Mouse (Mus musculus) CH12.LX (cell line): ENCODE results near the gene Cfap300. TPM values are rescaled to one million over a fixed set of nuclear protein-coding genes. Genes with fewer than 3 reads are reported as not detected.

Experiments used
- DNase-seq: peaks from one replicate; pipeline ENCODE4 v3.0.0-alpha.2; 2013; ENCODE audit errors: extremely low read depth
- H3K27ac ChIP-seq: 2 replicates; pipeline ENCODE4 v1.5.1; 2012; ENCODE audit warnings: low read depth, mild to moderate bottlenecking, control low read depth, moderate library complexity; ENCODE audit not compliant: insufficient read depth
- H3K27me3 ChIP-seq: replicated peaks from 2 replicates; pipeline ENCODE3; 2012; ENCODE audit warnings: inconsistent platforms
- H3K36me3 ChIP-seq, 2 experiments: replicated peaks in 1 of 2; 2 replicates each; pipeline versions ENCODE3 to v1.6.1; 2012; ENCODE audit warnings: inconsistent platforms in 1 of 2, low read length in 1 of 2, mild to moderate bottlenecking in 1 of 2, mixed read lengths in 1 of 2, moderate library complexity in 1 of 2; ENCODE audit not compliant: control insufficient read depth in 1 of 2, insufficient read depth in 1 of 2
- H3K4me1 ChIP-seq, 2 experiments: 2 replicates each; pipeline ENCODE4 v1.6.1; 2012; ENCODE audit warnings: inconsistent platforms in 1 of 2, moderate library complexity in 1 of 2; ENCODE audit not compliant: insufficient read depth in 2 of 2, control insufficient read depth in 1 of 2
- H3K4me2 ChIP-seq: 2 replicates; pipeline ENCODE4 v1.6.1; 2012; ENCODE audit warnings: low read depth, mild to moderate bottlenecking, control low read depth; ENCODE audit not compliant: poor library complexity, insufficient read depth, severe bottlenecking
- H3K4me3 ChIP-seq, 3 experiments: fragments of 150-350 bp in 1 of 3; sonication (generic) in 1 of 3; replicated peaks in 1 of 3; 2 replicates each; pipeline versions ENCODE3 to v1.5.1; 2011 to 2012; ENCODE audit warnings: low read depth in 2 of 3, low read length in 2 of 3, mild to moderate bottlenecking in 2 of 3, moderate library complexity in 2 of 3, control low read depth in 1 of 3, improper control_type of control experiment in 1 of 3, inconsistent platforms in 1 of 3, mixed read lengths in 1 of 3; ENCODE audit not compliant: poor library complexity in 1 of 3
- H3K79me2 ChIP-seq: replicated peaks from 2 replicates; pipeline ENCODE4 v1.6.1; 2012; ENCODE audit warnings: mild to moderate bottlenecking, moderate library complexity; ENCODE audit not compliant: control insufficient read depth, poor library complexity, insufficient read depth, severe bottlenecking; ENCODE audit errors: extremely low read depth
- H3K9ac ChIP-seq: 2 replicates; pipeline ENCODE4 v1.6.1; 2012; ENCODE audit warnings: low read depth, mild to moderate bottlenecking, control low read depth, moderate library complexity; ENCODE audit not compliant: insufficient read depth
- H3K9me3 ChIP-seq: replicated peaks from 2 replicates; pipeline ENCODE3; 2012; ENCODE audit warnings: low read length, inconsistent platforms, mixed read lengths
- BHLHE40 ChIP-seq: IDR thresholded peaks from 2 replicates; pipeline ENCODE4 v1.6.1; 2011; ENCODE audit warnings: mild to moderate bottlenecking, low read depth, low read length, improper control_type of control experiment
- CHD1 ChIP-seq: IDR thresholded peaks from 2 replicates; pipeline ENCODE4 v1.6.1; 2012; ENCODE audit warnings: low read depth, low read length, improper control_type of control experiment, inconsistent platforms
- CTCF ChIP-seq, 2 experiments: IDR thresholded peaks in 1 of 2; conservative IDR thresholded peaks in 1 of 2; 2 replicates each; pipeline ENCODE4 v1.5.1; 2011 to 2012; ENCODE audit warnings: low read depth in 2 of 2, low read length in 2 of 2, improper control_type of control experiment in 1 of 2, inconsistent platforms in 1 of 2, mild to moderate bottlenecking in 1 of 2, moderate library complexity in 1 of 2
- E2F4 ChIP-seq: IDR thresholded peaks from 2 replicates; pipeline ENCODE4 v1.6.1; 2011; ENCODE audit warnings: low read depth, low read length, improper control_type of control experiment; ENCODE audit not compliant: insufficient replicate concordance
- ELF1 ChIP-seq: IDR thresholded peaks from 2 replicates; pipeline ENCODE4 v1.6.1; 2014; ENCODE audit warnings: low read depth, mild to moderate bottlenecking, inconsistent platforms, low read length, improper control_type of control experiment
- EP300 ChIP-seq: IDR thresholded peaks from 2 replicates; pipeline ENCODE4 v1.6.1; 2011; ENCODE audit warnings: low read length, improper control_type of control experiment
- ETS1 ChIP-seq: conservative IDR thresholded peaks from 2 replicates; pipeline ENCODE4 v1.6.1; 2012; ENCODE audit warnings: low read depth, mild to moderate bottlenecking, inconsistent platforms, low read length, improper control_type of control experiment, moderate library complexity
- GABPA ChIP-seq: IDR thresholded peaks from 2 replicates; pipeline ENCODE4 v1.6.1; 2012; ENCODE audit warnings: low read depth, low read length, improper control_type of control experiment, inconsistent platforms; ENCODE audit not compliant: insufficient replicate concordance
- HCFC1 ChIP-seq: IDR thresholded peaks from 2 replicates; pipeline ENCODE4 v1.6.1; 2012; ENCODE audit warnings: low read depth, mild to moderate bottlenecking, inconsistent platforms, low read length, improper control_type of control experiment
- JUN ChIP-seq: IDR thresholded peaks from 2 replicates; pipeline ENCODE4 v1.6.1; 2011; ENCODE audit warnings: low read depth, mild to moderate bottlenecking, low read length, improper control_type of control experiment, moderate library complexity; ENCODE audit not compliant: insufficient read depth
- KAT2A ChIP-seq: IDR thresholded peaks from 2 replicates; pipeline ENCODE4 v1.6.1; 2012; ENCODE audit warnings: low read length, improper control_type of control experiment, inconsistent platforms; ENCODE audit not compliant: insufficient replicate concordance
- MAFK ChIP-seq: IDR thresholded peaks from 2 replicates; pipeline ENCODE4 v1.6.1; 2011; ENCODE audit warnings: low read length, improper control_type of control experiment; ENCODE audit not compliant: insufficient replicate concordance
- MAX ChIP-seq: IDR thresholded peaks from 2 replicates; pipeline ENCODE4 v1.6.1; 2011; ENCODE audit warnings: low read length, improper control_type of control experiment
- MEF2A ChIP-seq: IDR thresholded peaks from 2 replicates; pipeline ENCODE4 v1.6.1; 2014; ENCODE audit warnings: low read depth, mild to moderate bottlenecking, inconsistent platforms, low read length, improper control_type of control experiment, borderline replicate concordance
- MYC ChIP-seq: IDR thresholded peaks from 2 replicates; pipeline ENCODE4 v1.6.1; 2011; ENCODE audit warnings: low read depth, mild to moderate bottlenecking, improper control_type of control experiment, low read length
- NELFE ChIP-seq: IDR thresholded peaks from 2 replicates; pipeline ENCODE4 v1.6.1; 2011; ENCODE audit warnings: low read depth, low read length, improper control_type of control experiment
- NRF1 ChIP-seq: IDR thresholded peaks from 2 replicates; pipeline ENCODE4 v1.6.1; 2014; ENCODE audit warnings: low read depth, mild to moderate bottlenecking, inconsistent platforms, low read length, improper control_type of control experiment, moderate library complexity
- PAX5 ChIP-seq: IDR thresholded peaks from 2 replicates; pipeline ENCODE4 v1.6.1; 2012; ENCODE audit warnings: low read length, inconsistent platforms, mixed read lengths
- POLR2A ChIP-seq: IDR thresholded peaks from 2 replicates; pipeline ENCODE4 v1.6.1; 2011; ENCODE audit warnings: low read depth, mild to moderate bottlenecking, improper control_type of control experiment, low read length
- POLR2AphosphoS2 ChIP-seq: IDR thresholded peaks from 2 replicates; pipeline ENCODE4 v1.6.1; 2011; ENCODE audit warnings: low read depth, low read length, improper control_type of control experiment
- RAD21 ChIP-seq: IDR thresholded peaks from 2 replicates; pipeline ENCODE4 v1.6.1; 2011; ENCODE audit warnings: low read depth, mild to moderate bottlenecking, low read length, improper control_type of control experiment, moderate library complexity
- RCOR1 ChIP-seq: conservative IDR thresholded peaks from 2 replicates; pipeline ENCODE4 v1.6.1; 2012; ENCODE audit warnings: low read depth, mild to moderate bottlenecking, inconsistent platforms, low read length, improper control_type of control experiment
- SIN3A ChIP-seq: IDR thresholded peaks from 2 replicates; pipeline ENCODE4 v1.6.1; 2012; ENCODE audit warnings: low read length, improper control_type of control experiment, inconsistent platforms
- SMC3 ChIP-seq: IDR thresholded peaks from 2 replicates; pipeline ENCODE4 v1.6.1; 2011; ENCODE audit warnings: low read depth, low read length, improper control_type of control experiment
- TCF12 ChIP-seq: IDR thresholded peaks from 2 replicates; pipeline ENCODE4 v1.6.1; 2014; ENCODE audit warnings: low read depth, mild to moderate bottlenecking, inconsistent platforms, low read length, improper control_type of control experiment
- USF1 ChIP-seq: IDR thresholded peaks from 2 replicates; pipeline ENCODE4 v1.6.1; 2014; ENCODE audit warnings: low read depth, mild to moderate bottlenecking, inconsistent platforms, low read length, improper control_type of control experiment
- USF2 ChIP-seq: conservative IDR thresholded peaks from 2 replicates; pipeline ENCODE4 v1.6.1; 2011; ENCODE audit warnings: low read depth, low read length, improper control_type of control experiment
- ZKSCAN1 ChIP-seq: IDR thresholded peaks from 2 replicates; pipeline ENCODE4 v1.6.1; 2012; ENCODE audit warnings: low read depth, inconsistent platforms, low read length, improper control_type of control experiment, borderline replicate concordance
- ZNF384 ChIP-seq: IDR thresholded peaks from 2 replicates; pipeline ENCODE4 v1.6.1; 2012; ENCODE audit warnings: low read depth, low read length, improper control_type of control experiment, inconsistent platforms
- dilution Hi-C: fragments of 300-500 bp; cut with MboI; formaldehyde crosslinking; loops from 2 replicates; pipeline ENCODE4 v1.14.3; 2020; ENCODE audit warnings: low sequenced_read_pairs; ENCODE audit not compliant: extremely low pct_unique_long_range_greater_than_20kb, extremely low pct_ligation_motif_present
- in situ Hi-C: fragments of 300-500 bp; cut with MboI; formaldehyde crosslinking; loops from 3 replicates; pipeline ENCODE4 v1.14.3; 2019; ENCODE audit warnings: low sequenced_read_pairs, low pct_ligation_motif_present, low pct_unique_long_range_greater_than_20kb, mixed read lengths
- polyA plus RNA-seq: library from polyadenylated mRNA; unstranded; fragments of >175 nt; gene quantifications from 2 replicates; pipeline ENCODE4 v1.2.1, GENCODE M21; 2012; ENCODE audit warnings: low read depth; ENCODE audit not compliant: insufficient read length
- total RNA-seq, 2 experiments: library from RNA; depleted of rRNA; stranded (reverse); fragments of 300-350 nt in 1 of 2; fragments of >200 nt in 1 of 2; gene quantifications; 2 replicates each; pipeline ENCODE4 v1.2.3; 2012 to 2014

Gene Cfap300
- total and polyA plus RNA-seq, 3 experiments: 5.3 to 9.1 (median 5.5) TPM

DNA sequence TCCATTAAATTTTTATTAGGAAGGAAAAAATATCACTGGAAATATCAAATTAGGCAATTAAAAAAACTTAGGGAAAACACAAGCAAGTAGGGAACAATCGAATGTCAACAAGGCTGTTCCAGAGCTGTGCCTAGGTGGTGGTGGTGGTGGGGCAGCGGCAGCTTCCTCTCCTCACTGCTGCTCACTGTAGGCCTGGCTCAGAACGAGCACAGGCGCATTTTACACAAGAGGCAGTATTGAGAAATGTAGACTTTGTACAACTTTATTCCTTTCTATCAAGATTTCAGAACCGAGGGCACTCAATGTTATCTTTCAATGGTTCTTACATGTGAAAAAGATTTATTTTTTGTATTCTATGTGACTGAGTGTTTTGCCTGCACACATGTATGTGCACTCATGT is 36.3 kb upstream of the Cfap300 start:
- H3K9ac ChIP-seq: no peak overlapping the region
- TF ChIP-seq PAX5 (no peak), MYC (no peak), JUN (no peak), MEF2A (no peak), NELFE (no peak), CHD1 (no peak), BHLHE40 (no peak), ELF1 (no peak), HCFC1 (no peak), USF1 (no peak), GABPA (no peak), ZNF384 (no peak), E2F4 (no peak), MAX (no peak), USF2 (no peak), RCOR1 (no peak), ETS1 (no peak), KAT2A (no peak), EP300 (no peak), TCF12 (no peak)
- dilution Hi-C loops: no loop called here

DNA sequence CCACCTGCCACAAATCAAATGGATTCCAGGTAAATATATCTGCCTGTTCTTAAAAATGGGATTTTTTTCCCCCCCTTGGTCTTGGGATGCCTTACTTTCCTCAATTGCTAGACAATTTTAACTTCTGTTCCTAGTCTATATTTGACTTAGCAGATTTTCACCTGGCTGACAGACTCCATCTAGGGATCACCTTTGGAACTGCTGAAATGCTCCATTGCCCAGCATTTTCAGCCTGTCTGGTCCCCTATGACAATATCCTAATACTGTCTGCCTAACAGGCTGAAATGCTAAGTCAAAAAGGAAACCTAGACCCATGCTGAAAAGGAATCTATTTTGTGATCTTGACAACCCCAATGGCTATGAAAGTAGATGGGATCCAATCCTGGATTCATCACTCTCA is 31.7 kb upstream of the Cfap300 start:
- peak; percentile 24 for DNase-seq

More for the DNA sequence above, 36.3 kb upstream of the Cfap300 start:
- Histone ChIP-seq H3K27me3 (no peaks in the 10 kb centered on the region), H3K79me2 (no peaks in the 10 kb centered on the region), H3K9me3 (no peaks in the 10 kb centered on the region), H3K27ac (no peak overlapping the region), H3K4me1 (no peaks in the 10 kb centered on the region), H3K36me3 (no peaks in the 10 kb centered on the region), H3K4me3 (no peak overlapping the region), H3K4me2 (no peak overlapping the region)
- in situ Hi-C loops: no loop called here
- no peak for DNase-seq

More for the DNA sequence above, 31.7 kb upstream of the Cfap300 start:
- dilution Hi-C loops: no loop called here
- no peaks in the 10 kb centered on the region for H3K27me3 ChIP-seq
- H3K36me3 ChIP-seq: no peaks in the 10 kb centered on the region
- no peak overlapping the region for H3K9ac ChIP-seq
- H3K79me2 ChIP-seq: no peaks in the 10 kb centered on the region
- no peak overlapping the region for H3K27ac ChIP-seq
- TF ChIP-seq E2F4 (no peak), NRF1 (no peak), RAD21 (peak; percentile 76), SIN3A (no peak), HCFC1 (no peak), SMC3 (peak; percentile 71), POLR2A (no peak), ZNF384 (no peak), CTCF (conservative IDR thresholded peaks at IDR 0.05 in 1 of 2, IDR thresholded peaks at IDR 0.05 in 1 of 2; ENCODE audit: low read depth in 2 of 2, low read length in 2 of 2) (peak; percentile 36 to 78; a peak in 3 of 4 replicates), POLR2AphosphoS2 (no peak), TCF12 (no peak), MAFK (no peak), MAX (no peak), USF1 (no peak), ZKSCAN1 (no peak)
- no peak overlapping the region for H3K4me2 ChIP-seq
- no peaks in the 10 kb centered on the region for H3K9me3 ChIP-seq
- no peaks in the 10 kb centered on the region for H3K4me1 ChIP-seq
- in situ Hi-C loops: no loop called here
- no peak overlapping the region for H3K4me3 ChIP-seq
